Mouse (Mus musculus) limb, embryonic 11.5 days (tissue): Measurements from ENCODE around the gene Golt1a. TPM values are rescaled to one million over a fixed set of nuclear protein-coding genes. Genes with fewer than 3 reads are reported as not detected.
A peak's percentile ranks its signal among the peaks of the same experiment; 100 is the strongest.

ENCODE experiments used
- ATAC-seq: fragments of 200-750 bp; cut with Nextera tagmentation; 2 replicates; pipeline ENCODE4 v1.8.0; 2017; ENCODE audit warnings: low read depth; ENCODE audit not compliant: insufficient number of reproducible peaks, low FRiP score, low TSS enrichment
- DNase-seq: peaks from one replicate; pipeline ENCODE4 v3.0.0-alpha.2; 2015; ENCODE audit warnings: low spot score
- H3K27ac ChIP-seq: fragments of 300-500 bp; sonication (generic); replicated peaks from 2 replicates; pipeline ENCODE4 v1.5.1; 2014; ENCODE audit warnings: low read depth, mild to moderate bottlenecking, low read length
- H3K27me3 ChIP-seq: fragments of 300-500 bp; sonication (generic); 2 replicates; pipeline ENCODE4 v1.6.1; 2014; ENCODE audit warnings: mild to moderate bottlenecking, low read length, mixed read lengths; ENCODE audit not compliant: control insufficient read depth, insufficient read depth
- H3K36me3 ChIP-seq: fragments of 300-500 bp; sonication (generic); 2 replicates; pipeline ENCODE4 v1.6.1; 2014; ENCODE audit warnings: mild to moderate bottlenecking, low read length, moderate library complexity, mixed read lengths; ENCODE audit not compliant: control insufficient read depth, insufficient read depth
- H3K4me1 ChIP-seq: fragments of 300-500 bp; sonication (generic); 2 replicates; pipeline ENCODE4 v1.6.1; 2014; ENCODE audit warnings: low read length, mixed read lengths; ENCODE audit not compliant: control insufficient read depth, insufficient read depth
- H3K4me2 ChIP-seq: fragments of 300-500 bp; sonication (generic); 2 replicates; pipeline ENCODE4 v1.6.1; 2014; ENCODE audit warnings: low read depth, mild to moderate bottlenecking, moderate library complexity; ENCODE audit not compliant: severe bottlenecking
- H3K4me3 ChIP-seq: fragments of 300-500 bp; sonication (generic); 2 replicates; pipeline ENCODE4 v1.5.1; 2014; ENCODE audit warnings: low read depth, low read length
- H3K9ac ChIP-seq: fragments of 300-500 bp; sonication (generic); 2 replicates; pipeline ENCODE4 v1.6.1; 2014; ENCODE audit warnings: mild to moderate bottlenecking, low read length
- H3K9me3 ChIP-seq: fragments of 300-500 bp; sonication (generic); 2 replicates; pipeline ENCODE4 v1.6.1; 2016; ENCODE audit warnings: low read length; ENCODE audit not compliant: control insufficient read depth
- WGBS: fragments of 180-500 bp; shearing (Covaris S2); extraction: QIAGEN DNeasy Blood & Tissue Kit; methylation state at CpG from one replicate; pipeline ENCODE4 v1.1.7; 2014; 5-methylcytosine and 5-hydroxymethylcytosine counted together
- polyA plus RNA-seq: library from polyadenylated mRNA; unstranded; fragments of >200 nt; fragmentation: Nextera tagmentation; extraction: Ambion mirVana; gene quantifications from 2 replicates; pipeline ENCODE4 v1.2.1, GENCODE M21; 2014

The Golt1a gene
- polyA plus RNA-seq, 1 experiment from 2014 or later = not detected

- H3K4me2 ChIP-seq = no peak overlapping the region
- H3K9me3 ChIP-seq = no peaks in the 10 kb centered on the region
- WGBS = 51% methylated on average over 10 of the region's 10 CpGs
- H3K27ac ChIP-seq = no peak overlapping the region
- no peak overlapping the region for H3K9ac ChIP-seq
- no peaks in the 10 kb centered on the region for H3K4me1 ChIP-seq
- no peak for ATAC-seq
- H3K4me3 ChIP-seq = no peak overlapping the region
- no peaks in the 10 kb centered on the region for H3K27me3 ChIP-seq
- no peak for DNase-seq
- no peaks in the 10 kb centered on the region for H3K36me3 ChIP-seq
Measured at GRCm38 (mm10) chr1:133311946-133312345, 2.3 kb downstream of the Golt1a start.

GRCm38 (mm10) chr1:133314364-133314763 is 4.8 kb downstream of the Golt1a start:
- no peak overlapping the region for H3K4me3 ChIP-seq
- H3K4me1 ChIP-seq = no peaks in the 10 kb centered on the region
- H3K4me2 ChIP-seq = no peak overlapping the region
- H3K9ac ChIP-seq = no peak overlapping the region
- DNase-seq (peak; percentile 76), ATAC-seq (no peak)
- no peaks in the 10 kb centered on the region for H3K36me3 ChIP-seq
- no peaks in the 10 kb centered on the region for H3K27me3 ChIP-seq
- WGBS = 19% methylated on average over 8 of the region's 8 CpGs
- H3K27ac ChIP-seq = no peak overlapping the region
- H3K9me3 ChIP-seq = no peaks in the 10 kb centered on the region; the same call in 1 of the 2 replicates

- H3K4me3 ChIP-seq = no peak overlapping the region
- DNase-seq (no peak), ATAC-seq (no peak)
- H3K4me1 ChIP-seq = no peaks in the 10 kb centered on the region
- WGBS = 84% methylated on average over 6 of the region's 6 CpGs
- H3K36me3 ChIP-seq = no peaks in the 10 kb centered on the region
- no peak overlapping the region for H3K9ac ChIP-seq
- no peak overlapping the region for H3K27ac ChIP-seq
- H3K27me3 ChIP-seq = no peaks in the 10 kb centered on the region
- H3K4me2 ChIP-seq = no peak overlapping the region
- no peaks in the 10 kb centered on the region; the same call in 1 of the 2 replicates for H3K9me3 ChIP-seq
Measured at GRCm38 (mm10) chr1:133315775-133316174, 6.2 kb downstream of the Golt1a start.

- no peaks in the 10 kb centered on the region for H3K36me3 ChIP-seq
- no peaks in the 10 kb centered on the region for H3K4me1 ChIP-seq
- no peak for ATAC-seq
- no peaks in the 10 kb centered on the region for H3K27me3 ChIP-seq
- DNase-seq = no peak
- no peak overlapping the region for H3K4me2 ChIP-seq
- H3K9ac ChIP-seq = no peak overlapping the region
- H3K9me3 ChIP-seq = no peaks in the 10 kb centered on the region; the same call in 1 of the 2 replicates
- H3K27ac ChIP-seq = no peak overlapping the region
- H3K4me3 ChIP-seq = no peak overlapping the region
- WGBS = 80% methylated on average over 4 of the region's 4 CpGs
Measured at GRCm38 (mm10) chr1:133316577-133316976, 7.0 kb downstream of the Golt1a start.

GRCm38 (mm10) chr1:133317149-133317548 is 7.5 kb downstream of the Golt1a start:
- no peak for ATAC-seq
- no peak overlapping the region for H3K27ac ChIP-seq
- no peaks in the 10 kb centered on the region for H3K4me1 ChIP-seq
- no peaks in the 10 kb centered on the region for H3K36me3 ChIP-seq
- WGBS = 73% methylated on average over 1 of the region's 1 CpGs
- no peak overlapping the region for H3K4me2 ChIP-seq
- no peaks in the 10 kb centered on the region for H3K27me3 ChIP-seq
- no peaks in the 10 kb centered on the region; the same call in 1 of the 2 replicates for H3K9me3 ChIP-seq
- no peak overlapping the region for H3K9ac ChIP-seq
- no peak overlapping the region for H3K4me3 ChIP-seq
- no peak for DNase-seq

- Histone ChIP-seq H3K36me3 (no peaks in the 10 kb centered on the region), H3K4me1 (no peaks in the 10 kb centered on the region), H3K9ac (no peak within 1 kb of the TSS), H3K4me2 (no peak within 1 kb of the TSS), H3K9me3 (no peaks in the 10 kb centered on the region; the same call in 1 of the 2 replicates), H3K27ac (no peak within 1 kb of the TSS), H3K4me3 (no peak within 1 kb of the TSS), H3K27me3 (no peaks in the 10 kb centered on the region)
- ATAC-seq (no peak), DNase-seq (no peak)
- WGBS = 88% methylated on average over 13 of the region's 13 CpGs
Measured at GRCm38 (mm10) chr1:133321267-133321925, 11.8 kb downstream of the Golt1a start, which contains the start of gene Kiss1. Kiss1 (plus strand) TSS chr1:133321875.

DNA sequence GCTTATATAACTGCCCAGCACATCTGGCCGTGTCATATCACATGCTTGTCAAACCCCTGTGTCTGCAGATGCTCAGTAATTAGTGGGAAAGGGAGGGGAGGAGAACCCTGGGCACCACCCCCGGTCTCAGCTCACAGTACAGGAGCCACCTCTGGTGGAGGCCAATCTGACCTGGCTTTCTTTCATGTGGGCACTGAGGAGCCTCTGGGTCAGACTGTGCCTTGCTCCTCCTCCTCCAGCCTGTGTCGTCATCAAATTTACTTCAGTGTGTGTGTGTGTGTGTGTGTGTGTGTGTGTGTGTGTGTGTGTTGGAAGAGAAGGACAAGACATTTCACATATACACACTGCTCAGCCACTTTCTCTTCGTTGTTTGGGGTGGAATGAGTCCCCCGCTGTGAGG is 13.7 kb downstream of the Golt1a start:
- no peaks in the 10 kb centered on the region for H3K27me3 ChIP-seq
- DNase-seq (no peak), ATAC-seq (no peak)
- H3K27ac ChIP-seq = no peak overlapping the region
- no peaks in the 10 kb centered on the region; the same call in 1 of the 2 replicates for H3K9me3 ChIP-seq
- H3K9ac ChIP-seq = no peak overlapping the region; the same call in 1 of the 2 replicates
- no peaks in the 10 kb centered on the region for H3K4me1 ChIP-seq
- no peak overlapping the region for H3K4me3 ChIP-seq
- H3K4me2 ChIP-seq = no peak overlapping the region
- no peaks in the 10 kb centered on the region for H3K36me3 ChIP-seq
- WGBS = 43% methylated on average over 5 of the region's 5 CpGs

DNA sequence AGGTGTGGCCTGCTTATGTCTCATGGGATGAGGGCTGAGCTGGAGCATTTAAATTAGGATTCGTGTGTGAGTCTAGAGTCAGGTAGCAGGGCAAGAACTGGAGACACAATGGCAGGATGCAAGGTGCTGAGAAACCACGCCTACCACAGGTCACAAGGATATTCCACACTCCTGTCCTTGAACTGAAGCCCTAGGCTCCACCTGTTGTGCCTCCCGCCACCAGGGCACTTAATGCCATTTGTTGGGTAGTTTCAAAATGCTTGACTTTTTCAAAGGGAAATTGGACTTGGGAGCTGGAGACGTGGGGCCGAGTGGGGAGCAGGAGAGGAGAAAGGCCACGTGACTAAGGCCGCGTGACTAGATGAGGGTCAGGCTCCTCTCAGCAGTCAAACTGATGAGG is 16.4 kb downstream of the Golt1a start:
- 80% methylated on average over 8 of the region's 8 CpGs for WGBS
- DNase-seq = no peak
- ATAC-seq = no peak
- Histone ChIP-seq H3K4me1 (no peaks in the 10 kb centered on the region), H3K9ac (no peak overlapping the region), H3K4me3 (no peak overlapping the region), H3K27ac (no peak overlapping the region), H3K36me3 (no peaks in the 10 kb centered on the region), H3K4me2 (no peak overlapping the region), H3K27me3 (peaks cover 15% of the 10 kb centered on the region), H3K9me3 (no peaks in the 10 kb centered on the region)

- no peaks in the 10 kb centered on the region for H3K4me1 ChIP-seq
- no peak for DNase-seq
- no peak overlapping the region for H3K9ac ChIP-seq
- H3K9me3 ChIP-seq = no peaks in the 10 kb centered on the region
- H3K27me3 ChIP-seq = peaks cover 15% of the 10 kb centered on the region
- no peak for ATAC-seq
- no peak overlapping the region for H3K4me2 ChIP-seq
- no peak overlapping the region for H3K4me3 ChIP-seq
- WGBS = 59% methylated on average over 5 of the region's 5 CpGs
- no peaks in the 10 kb centered on the region for H3K36me3 ChIP-seq
- H3K27ac ChIP-seq = no peak overlapping the region
Measured at GRCm38 (mm10) chr1:133327094-133327493, 17.5 kb downstream of the Golt1a start.
